Mouse (Mus musculus) heart, adult 2 months (tissue): ENCODE measurements around the gene Tpst1.

Experiments
- CTCF ChIP-seq: fragments of 200-600 bp; IDR thresholded peaks from 2 replicates; pipeline ENCODE4 v1.8.1; 2022; ENCODE audit warnings: antibody characterized with exemption, mild to moderate bottlenecking, moderate library complexity
- POLR2A ChIP-seq: fragments of 200-500 bp; IDR thresholded peaks from 2 replicates; pipeline ENCODE4 v1.6.1; 2011; ENCODE audit warnings: mild to moderate bottlenecking, low read depth, low read length, control low read depth; ENCODE audit not compliant: insufficient read depth

DNA sequence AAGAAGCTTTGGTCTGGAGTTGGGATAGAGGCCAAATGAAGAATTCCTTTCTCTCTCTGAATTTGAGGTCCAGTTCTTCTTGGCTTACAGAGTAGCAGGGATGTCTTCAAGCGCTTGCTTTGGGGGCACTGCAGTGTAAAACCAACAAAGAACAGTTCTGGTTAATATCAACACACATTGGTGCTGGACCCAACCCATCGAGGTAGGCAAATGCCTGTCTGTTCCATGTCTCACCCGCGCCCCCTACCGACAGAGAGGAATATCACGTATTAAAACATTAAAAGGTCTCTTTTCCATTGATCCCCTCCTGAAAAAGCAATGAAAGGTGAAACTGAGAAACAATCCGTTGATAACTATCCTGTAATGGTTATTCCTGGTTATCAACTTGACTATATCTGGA lies 90.5 kb downstream of the Tpst1 start:
- peak; percentile 92 for TF ChIP-seq CTCF
- TF ChIP-seq POLR2A: no peak
